Mouse (Mus musculus) lung, postnatal 14 days (tissue): ENCODE results near the gene Sec24b.

Source experiments
- DNase-seq: peaks from one replicate; pipeline ENCODE4 v3.0.0; 2021

The Sec24b gene

GRCm38 (mm10) chr3:130054587-130054986 is 6.8 kb downstream of the Sec24b start:
- peak; percentile 22 for DNase-seq

GRCm38 (mm10) chr3:130053340-130054066 is 7.8 kb downstream of the Sec24b start:
- no peak for DNase-seq

GRCm38 (mm10) chr3:130052541-130053298 is 8.6 kb downstream of the Sec24b start:
- DNase-seq, result peak; percentile 39

DNA sequence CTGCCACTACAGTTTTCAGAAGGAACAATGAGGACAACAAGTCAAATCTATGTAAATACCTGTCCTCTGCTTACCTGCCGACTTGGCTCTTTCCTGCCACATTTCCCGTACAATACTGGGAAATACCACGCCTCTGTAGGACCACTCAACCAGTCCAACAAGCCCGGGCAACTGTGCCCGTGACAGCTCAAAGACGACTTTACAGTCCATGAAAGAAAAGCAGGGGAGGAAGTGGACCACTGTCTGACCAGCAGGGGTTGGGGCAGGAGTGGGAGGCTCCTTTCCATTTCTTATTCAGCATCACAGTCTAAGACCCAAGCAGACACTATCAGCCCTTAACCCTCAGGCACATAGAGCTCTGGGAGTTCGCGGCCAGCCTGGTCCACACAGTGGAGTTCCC is 9.2 kb downstream of the Sec24b start:
- no peak for DNase-seq

GRCm38 (mm10) chr3:130040711-130041110 is 20.6 kb downstream of the Sec24b start:
- no peak for DNase-seq

- DNase-seq, result no peak
Observed at GRCm38 (mm10) chr3:130040017-130040416, 21.3 kb downstream of the Sec24b start.

DNA sequence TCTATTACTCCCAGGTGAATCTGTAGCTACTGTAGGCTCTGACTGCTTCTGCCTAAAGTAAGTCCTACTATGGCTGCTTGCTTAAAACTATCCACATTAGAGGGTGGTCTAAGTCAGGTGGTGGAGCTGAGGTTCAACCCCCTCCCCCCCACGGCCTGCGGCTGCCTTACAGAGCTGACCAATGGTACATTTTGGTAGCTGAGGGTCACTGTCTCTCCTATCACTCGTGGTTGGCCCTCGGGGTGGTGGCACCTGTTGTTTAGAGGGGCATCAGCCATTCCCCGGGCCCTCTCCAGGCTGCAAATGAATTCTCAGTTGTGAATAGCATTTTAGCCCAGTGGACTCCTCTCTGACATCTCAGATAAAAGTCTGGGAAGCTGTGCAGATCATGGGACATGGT is 32.6 kb downstream of the Sec24b start:
- no peak for DNase-seq

- DNase-seq, result no peak
Observed at GRCm38 (mm10) chr3:130026181-130026580, 35.2 kb downstream of the Sec24b start.

DNA sequence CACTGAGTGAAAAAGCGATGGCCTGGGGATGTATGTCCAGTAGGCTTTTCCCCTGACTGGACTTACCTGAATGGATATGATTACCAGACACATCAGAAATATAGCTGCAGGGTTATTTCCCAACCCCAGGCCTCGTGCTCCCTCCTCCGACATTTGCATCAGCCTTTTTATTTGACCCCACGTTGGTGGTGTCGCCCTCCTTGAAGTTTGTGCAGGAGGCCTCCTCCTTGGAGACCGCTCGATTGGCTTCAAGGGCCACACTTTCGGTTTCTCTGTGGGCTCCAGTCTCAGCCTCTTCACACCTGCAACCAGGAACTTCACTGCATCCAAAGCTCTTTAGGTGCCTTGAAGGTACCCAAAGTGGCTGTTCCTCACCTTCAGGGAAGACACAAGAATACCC is 35.8 kb downstream of the Sec24b start:
- DNase-seq, result no peak

DNA sequence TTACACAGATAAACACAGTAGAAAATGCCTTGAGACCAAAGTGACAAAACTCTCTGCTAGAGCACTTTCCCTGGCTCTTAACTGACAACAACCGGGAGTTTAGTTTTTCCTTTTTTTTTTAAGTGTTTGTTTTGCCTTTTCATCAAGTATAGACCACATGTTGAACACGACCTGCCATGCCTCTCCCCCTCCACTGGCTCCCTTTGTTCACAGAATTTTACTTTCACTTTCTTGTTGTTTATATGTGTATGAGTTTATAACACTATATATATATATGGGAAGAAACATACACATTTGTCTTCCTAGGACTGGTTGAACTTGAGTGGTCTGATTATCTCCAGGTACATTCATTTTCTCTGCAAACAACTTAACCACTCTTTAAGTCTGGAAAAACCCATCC is 48.4 kb downstream of the Sec24b start:
- DNase-seq, result no peak

DNA sequence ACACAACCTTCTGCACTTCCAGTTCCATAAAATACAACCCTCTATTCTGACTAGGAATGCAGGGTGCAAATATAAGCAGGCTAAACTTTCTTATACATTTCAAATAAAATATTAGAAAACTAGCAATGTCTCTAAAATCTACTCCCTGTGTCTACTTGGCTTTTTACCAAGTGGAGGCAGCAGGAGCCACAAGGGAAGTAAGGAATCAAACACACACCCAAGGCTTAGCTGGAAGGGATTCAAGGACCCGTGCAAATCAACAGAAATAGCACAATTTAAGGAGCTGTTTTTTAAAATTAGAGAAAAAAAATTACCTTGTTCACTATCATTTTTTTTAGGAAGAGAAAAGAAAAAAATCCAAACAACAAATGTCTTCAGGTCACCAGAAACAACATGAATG is 50.1 kb downstream of the Sec24b start:
- DNase-seq, result no peak

GRCm38 (mm10) chr3:130006141-130006540 is 55.2 kb downstream of the Sec24b start:
- no peak for DNase-seq

GRCm38 (mm10) chr3:130000926-130001325 is 60.4 kb downstream of the Sec24b start:
- DNase-seq, result no peak

- no peak for DNase-seq
Observed at GRCm38 (mm10) chr3:129998526-129998925, 62.8 kb downstream of the Sec24b start.

DNA sequence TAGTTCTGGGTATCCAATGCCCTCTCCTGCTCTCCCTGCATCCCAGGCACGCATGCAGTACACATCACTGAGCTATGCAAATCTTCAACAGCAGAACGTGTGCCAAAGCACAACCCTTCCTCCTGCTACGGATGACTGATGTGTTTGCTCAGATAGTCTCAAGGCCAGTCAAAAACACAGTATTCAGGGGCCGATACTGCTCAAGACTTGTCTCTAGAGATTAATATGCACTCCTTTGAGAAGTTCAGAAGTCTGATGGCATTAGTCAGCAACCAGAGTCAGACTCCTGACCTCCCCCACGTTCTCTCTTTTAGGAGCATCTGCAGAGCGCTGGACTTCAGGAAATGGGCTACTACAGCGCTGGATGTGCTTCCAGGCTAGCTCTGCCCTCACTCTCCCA is 63.4 kb downstream of the Sec24b start:
- DNase-seq, result no peak

DNA sequence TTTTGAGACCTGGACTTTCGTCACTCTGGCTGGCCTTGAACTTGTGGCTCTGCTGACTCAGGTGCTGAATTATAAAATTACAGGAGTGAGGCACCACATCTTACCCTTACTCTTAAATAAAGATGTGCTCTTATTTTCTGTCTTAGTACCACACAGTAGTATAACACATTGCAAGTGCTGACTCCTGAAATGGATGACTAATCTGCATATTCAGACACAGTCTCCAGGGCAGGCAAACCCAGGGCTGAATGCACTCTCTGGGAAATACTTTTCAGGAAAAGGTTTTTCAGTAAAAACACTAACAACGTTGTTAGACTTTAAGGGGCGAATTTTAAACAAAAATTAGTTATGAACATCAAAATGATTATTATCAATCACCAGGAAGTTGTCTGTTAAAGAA is 64.0 kb downstream of the Sec24b start:
- no peak for DNase-seq

DNA sequence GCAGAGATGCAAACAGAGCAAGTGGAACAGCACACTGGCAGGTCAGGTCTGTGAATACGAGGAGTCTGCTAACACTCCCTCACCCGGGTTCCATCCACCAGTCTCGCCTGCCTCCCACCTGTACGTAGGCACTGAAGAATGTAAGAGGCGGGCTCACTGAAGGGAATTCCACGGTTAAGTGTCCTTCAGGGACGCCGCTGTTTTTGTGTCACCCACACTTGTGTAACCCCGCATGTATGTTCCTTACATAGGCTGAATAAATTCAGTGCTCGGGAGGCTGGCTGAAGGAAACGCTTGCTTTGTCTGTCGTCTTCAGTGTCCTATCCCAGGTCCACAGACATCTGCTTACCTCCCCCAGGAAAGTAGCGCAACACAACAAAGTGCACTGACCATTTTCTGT is 74.1 kb downstream of the Sec24b start:
- no peak for DNase-seq

- DNase-seq, result no peak
Observed at GRCm38 (mm10) chr3:129985335-129985734, 76.0 kb downstream of the Sec24b start.

DNA sequence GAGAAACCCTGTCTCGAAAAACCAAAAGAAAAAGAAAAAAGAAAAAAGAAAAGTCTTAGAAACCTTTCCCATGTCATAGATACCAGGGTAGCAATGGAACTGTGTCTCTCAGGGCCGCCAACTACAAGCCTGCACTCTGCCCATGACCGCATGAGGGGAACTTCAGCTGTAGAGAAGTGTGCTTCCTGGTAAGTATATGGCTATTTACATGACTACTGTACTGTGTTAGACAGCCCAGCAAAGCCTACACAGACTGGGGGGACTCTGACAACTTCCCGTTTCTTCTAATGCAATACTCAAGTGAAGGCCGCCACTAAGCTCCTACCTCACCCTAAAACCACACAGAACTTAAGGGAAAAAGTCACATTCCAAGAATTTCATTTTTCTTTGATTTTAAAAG is 76.6 kb downstream of the Sec24b start:
- no peak for DNase-seq

DNA sequence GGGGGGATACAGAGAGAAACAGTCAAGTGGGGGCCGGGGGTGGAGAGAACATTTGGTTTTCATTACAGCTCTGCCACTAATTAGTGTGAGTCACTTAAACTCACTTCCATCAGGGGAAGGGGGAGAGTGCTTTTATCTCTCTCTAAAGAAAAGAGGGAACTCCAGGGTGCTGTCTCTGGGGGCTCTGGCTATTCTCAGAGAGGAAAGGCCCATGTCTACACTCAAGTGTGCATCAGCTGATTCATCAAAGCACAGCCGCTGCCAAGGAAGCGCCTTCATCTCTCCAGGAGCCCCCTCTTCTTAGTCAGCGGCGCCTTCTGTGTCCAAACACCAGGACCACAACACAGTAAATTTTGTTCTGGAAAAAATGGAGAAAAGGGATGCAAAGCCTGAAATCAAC is 79.1 kb downstream of the Sec24b start:
- no peak for DNase-seq

DNA sequence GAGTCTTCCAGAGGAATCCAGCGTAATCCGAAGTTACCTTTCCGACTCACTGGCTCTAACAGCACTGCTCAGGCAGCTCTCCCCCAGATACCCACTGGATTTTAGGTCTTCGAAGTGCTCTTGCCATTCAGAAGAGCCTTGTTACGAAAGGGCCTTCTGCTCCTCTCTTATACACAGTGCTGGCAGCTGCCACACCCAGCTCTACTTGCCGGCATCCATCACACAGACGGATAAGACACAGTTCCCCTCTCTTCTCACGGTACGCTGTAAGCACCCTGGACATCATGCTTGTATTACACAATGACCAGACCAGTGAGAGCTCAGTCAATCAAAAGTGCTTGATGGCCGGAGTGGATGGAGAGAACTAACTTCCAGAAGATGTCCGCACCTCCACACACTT is 79.6 kb downstream of the Sec24b start:
- DNase-seq, result no peak

- no peak for DNase-seq
Observed at GRCm38 (mm10) chr3:129979510-129979909, 81.8 kb downstream of the Sec24b start.

GRCm38 (mm10) chr3:129978716-129979115 is 82.6 kb downstream of the Sec24b start:
- DNase-seq, result no peak

GRCm38 (mm10) chr3:129976317-129976716 is 85.0 kb downstream of the Sec24b start:
- DNase-seq, result no peak
